Mouse (Mus musculus): ENCODE measurements around the gene Ganc. TPM values are rescaled to one million over a fixed set of nuclear protein-coding genes. Genes with fewer than 3 reads are reported as not detected.

The Ganc gene
- polyA plus RNA-seq (2015; fragmentation: Nextera tagmentation; extraction: Ambion mirVana), result 8.2 and 8.4 TPM in 2 replicates

DNA sequence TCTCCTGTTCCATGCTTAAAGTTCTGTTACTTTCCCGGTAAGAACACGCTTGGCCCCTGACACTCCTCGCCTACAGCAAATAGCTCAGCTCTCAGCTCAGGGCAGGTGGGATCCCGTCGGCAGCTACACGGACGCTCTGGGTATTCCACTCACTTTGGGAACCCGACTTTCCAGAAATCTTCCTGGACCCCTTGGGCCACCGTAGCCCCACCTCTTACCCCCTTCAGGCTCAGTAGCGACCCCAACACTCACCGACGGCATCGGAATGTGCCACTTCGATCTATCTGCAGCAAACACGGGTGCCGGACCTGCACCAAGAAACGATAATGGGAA is at the start of gene Ganc:
Ganc (plus strand) TSS at position 244 of the 333 bp plus-strand sequence.
- Histone ChIP-seq H3K9me3 (peaks cover 18% of the 10 kb centered on the region; the same call in 1 of the 2 replicates), H3K4me2 (peak within 1 kb of the TSS; percentile 88), H3K9ac (peak within 1 kb of the TSS; percentile 84), H3K4me1 (replicated peaks) (peaks cover 31% of the 10 kb centered on the region), H3K27me3 (no peaks in the 10 kb centered on the region), H3K36me3 (no peaks in the 10 kb centered on the region), H3K27ac (replicated peaks) (peak within 1 kb of the TSS; percentile 94), H3K4me3 (peak within 1 kb of the TSS; percentile 80)
- 1% methylated on average over 17 of the region's 17 CpGs for WGBS
- ATAC-seq (ENCODE audit: low read depth), result peak; percentile 91

DNA sequence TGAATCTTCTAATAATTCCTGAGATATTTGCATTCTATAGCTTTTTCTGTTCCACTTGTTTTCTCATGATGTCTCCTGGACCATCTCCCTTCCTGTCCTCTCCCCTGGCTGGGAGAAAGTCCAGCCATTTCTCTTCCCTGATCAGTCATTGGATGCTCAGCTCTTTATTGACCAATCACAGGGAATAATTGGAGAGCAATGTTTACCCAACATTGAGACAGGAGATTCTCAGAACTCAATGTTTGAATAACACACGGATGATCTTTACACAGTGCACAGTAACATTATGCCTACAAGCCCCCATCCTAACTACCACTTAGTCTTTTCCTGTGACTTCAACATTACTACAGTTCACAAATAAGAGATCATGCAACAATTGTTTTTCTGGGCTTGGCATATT is 43.3 kb upstream of the Ganc start:
- Histone ChIP-seq H3K27ac (replicated peaks) (no peak overlapping the region), H3K4me2 (no peak overlapping the region), H3K4me3 (no peak overlapping the region), H3K9ac (no peak overlapping the region), H3K27me3 (no peaks in the 10 kb centered on the region), H3K4me1 (replicated peaks) (no peaks in the 10 kb centered on the region), H3K36me3 (peaks cover 71% of the 10 kb centered on the region), H3K9me3 (no peaks in the 10 kb centered on the region)
- WGBS, result 94% methylated on average over 1 of the region's 1 CpGs
- ATAC-seq (ENCODE audit: low read depth), result no peak

DNA sequence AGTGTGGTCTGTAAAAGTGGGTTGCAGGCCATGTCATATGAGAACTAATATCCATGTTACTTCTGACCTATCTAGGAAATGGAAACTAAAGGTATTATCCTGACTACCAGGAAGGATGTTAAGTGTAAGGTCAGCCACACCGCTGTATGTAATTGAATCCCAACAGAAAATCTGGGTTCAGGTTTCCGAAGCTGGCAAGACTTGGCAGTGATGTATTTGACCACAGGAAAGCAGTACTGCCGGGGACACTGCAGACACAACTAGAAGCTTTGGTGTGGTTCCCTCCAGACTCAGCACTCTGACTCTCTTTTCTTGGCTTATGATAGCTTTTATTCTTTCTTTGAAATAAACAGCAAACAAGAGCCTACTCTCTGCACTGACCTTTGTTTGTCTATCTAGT is 37.2 kb upstream of the Ganc start:
- no peak overlapping the region for H3K27ac ChIP-seq (replicated peaks)
- no peaks in the 10 kb centered on the region for H3K4me1 ChIP-seq (replicated peaks)
- no peak for ATAC-seq (ENCODE audit: low read depth)
- peaks cover 75% of the 10 kb centered on the region for H3K36me3 ChIP-seq
- H3K27me3 ChIP-seq, result no peaks in the 10 kb centered on the region
- no peaks in the 10 kb centered on the region for H3K9me3 ChIP-seq
- no peak overlapping the region for H3K9ac ChIP-seq
- 87% methylated on average over 3 of the region's 3 CpGs for WGBS
- no peak overlapping the region for H3K4me2 ChIP-seq
- no peak overlapping the region for H3K4me3 ChIP-seq

DNA sequence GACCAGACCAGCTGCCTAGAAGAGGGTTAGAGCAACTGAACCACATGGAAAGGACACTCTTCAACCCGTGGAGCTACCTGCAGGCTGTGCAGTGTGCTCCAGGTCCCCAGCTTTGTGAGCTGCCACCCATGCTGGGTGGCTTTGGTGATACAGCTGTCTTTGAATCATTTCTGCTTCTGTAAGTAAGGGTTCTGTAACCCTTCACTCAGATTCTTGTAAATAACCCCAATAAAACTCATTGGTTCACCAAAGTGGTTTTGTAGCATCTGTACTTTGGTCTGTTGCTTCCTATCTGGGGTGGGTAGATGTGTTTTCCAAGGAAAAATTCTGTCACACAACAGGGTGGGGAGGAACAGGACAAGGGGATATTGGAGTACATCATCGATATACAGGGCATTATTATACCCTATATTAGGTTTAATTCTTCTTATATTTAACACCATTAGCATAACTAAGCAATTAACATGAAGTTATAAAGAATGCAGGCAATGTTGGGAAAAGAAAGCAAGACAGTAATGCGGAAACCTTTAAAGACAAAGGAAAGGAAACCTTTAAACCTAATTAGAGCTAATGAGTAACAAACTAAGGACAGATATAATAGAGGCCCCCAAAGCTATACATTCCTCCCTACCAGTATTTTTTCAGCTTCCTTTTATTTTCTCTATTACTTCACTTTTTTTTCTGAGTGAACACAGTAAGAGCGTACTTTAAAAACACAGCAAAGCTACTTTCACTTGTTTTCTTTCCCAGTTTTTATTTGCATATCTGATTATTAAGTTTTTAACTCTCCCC is 36.1 kb upstream of the Ganc start:
- Histone ChIP-seq H3K9me3 (no peaks in the 10 kb centered on the region), H3K27ac (replicated peaks) (no peak overlapping the region), H3K4me3 (no peak overlapping the region), H3K36me3 (peaks cover 73% of the 10 kb centered on the region), H3K4me2 (no peak overlapping the region), H3K4me1 (replicated peaks) (no peaks in the 10 kb centered on the region), H3K9ac (no peak overlapping the region), H3K27me3 (no peaks in the 10 kb centered on the region)
- ATAC-seq (ENCODE audit: low read depth), result no peak
- 92% methylated on average over 4 of the region's 4 CpGs for WGBS

DNA sequence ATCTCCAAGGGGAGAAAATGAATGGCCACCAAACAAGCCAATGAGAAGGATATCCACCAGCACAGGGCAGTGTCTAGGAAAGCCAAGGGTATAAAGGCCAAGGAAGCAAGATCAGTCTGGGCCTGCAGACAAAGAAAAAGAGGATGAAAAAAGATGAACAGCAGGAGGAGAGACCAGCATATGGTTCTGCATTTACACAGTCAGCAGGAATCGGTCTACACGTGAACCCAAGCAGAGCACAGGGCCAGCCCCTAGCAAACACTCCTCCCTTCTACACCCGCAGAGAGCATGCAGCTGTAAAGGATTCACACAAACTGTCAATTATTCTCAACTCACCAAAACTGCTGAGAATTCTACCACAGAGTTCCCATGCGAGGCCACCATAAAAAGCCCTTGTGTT is 29.8 kb upstream of the Ganc start:
- peaks cover 78% of the 10 kb centered on the region for H3K36me3 ChIP-seq
- H3K9me3 ChIP-seq, result no peaks in the 10 kb centered on the region
- H3K27me3 ChIP-seq, result no peaks in the 10 kb centered on the region
- H3K4me1 ChIP-seq (replicated peaks), result no peaks in the 10 kb centered on the region
- H3K4me3 ChIP-seq, result no peak overlapping the region
- ATAC-seq (ENCODE audit: low read depth), result no peak
- H3K9ac ChIP-seq, result no peak overlapping the region
- whole genome bisulfite sequencing, result 87% methylated on average over 4 of the region's 4 CpGs
- H3K27ac ChIP-seq (replicated peaks), result no peak overlapping the region
- no peak overlapping the region for H3K4me2 ChIP-seq

DNA sequence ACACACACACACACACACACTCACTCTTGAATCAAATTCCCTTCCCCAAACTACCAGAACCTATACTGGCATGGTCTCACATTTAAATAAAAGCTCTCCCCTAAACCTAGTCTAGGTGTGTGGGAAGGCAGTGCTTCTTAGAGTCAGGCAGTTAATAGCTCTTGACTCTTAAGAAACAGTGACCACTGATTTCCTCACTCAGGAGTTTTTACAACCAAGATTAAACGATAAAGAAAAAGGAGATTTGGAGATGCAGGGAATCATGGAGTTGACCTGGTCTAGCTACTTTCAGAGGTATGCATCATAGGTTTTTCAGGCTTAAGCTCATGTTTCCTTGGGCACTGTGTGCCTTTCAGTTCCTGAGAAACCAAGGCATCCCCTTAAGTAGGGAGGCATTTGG is 17.4 kb upstream of the Ganc start:
- no peak for ATAC-seq (ENCODE audit: low read depth)
- Histone ChIP-seq H3K27me3 (no peaks in the 10 kb centered on the region), H3K4me1 (replicated peaks) (no peaks in the 10 kb centered on the region), H3K36me3 (peaks cover 70% of the 10 kb centered on the region), H3K27ac (replicated peaks) (no peak overlapping the region), H3K9ac (no peak overlapping the region), H3K4me2 (no peak overlapping the region), H3K9me3 (no peaks in the 10 kb centered on the region), H3K4me3 (no peak overlapping the region)
- 98% methylated on average over 1 of the region's 1 CpGs for WGBS

DNA sequence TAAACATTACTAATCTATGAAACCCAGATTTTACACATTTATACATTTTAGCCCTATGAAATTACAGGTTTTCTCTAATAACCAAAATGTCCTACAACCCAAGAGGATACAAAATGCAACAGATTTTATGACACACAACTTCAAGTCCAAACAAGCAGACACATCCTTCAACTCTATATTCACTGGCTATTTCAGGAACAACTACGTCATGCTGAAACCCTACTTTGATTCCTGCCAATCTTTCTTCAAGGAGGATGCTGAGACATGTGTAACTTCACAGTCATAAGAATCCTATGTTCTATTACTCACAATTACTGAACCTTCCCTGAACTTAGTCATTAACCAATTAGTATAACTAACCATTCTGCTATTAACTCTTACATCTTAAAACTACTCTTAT is 16.4 kb upstream of the Ganc start:
- H3K36me3 ChIP-seq, result peaks cover 65% of the 10 kb centered on the region

DNA sequence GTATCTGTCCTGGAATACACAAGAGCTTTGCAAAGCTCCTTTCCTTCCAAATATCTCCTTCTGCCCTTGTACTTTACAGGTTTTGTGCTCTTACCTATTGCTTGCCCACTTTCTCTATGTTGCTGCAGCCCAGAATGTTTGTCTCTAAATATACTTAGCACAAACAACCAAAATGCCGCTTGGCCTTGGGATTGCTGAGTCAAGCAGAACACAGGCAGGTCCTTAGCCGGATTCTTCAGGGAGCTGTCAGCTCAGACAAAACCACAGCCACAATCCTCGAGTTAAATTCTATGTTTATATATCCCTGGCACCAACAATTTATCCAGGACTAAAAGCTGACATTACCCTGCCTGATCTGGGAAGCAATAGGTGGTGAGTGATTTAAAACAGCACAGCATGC is 14.3 kb upstream of the Ganc start:
- Histone ChIP-seq H3K27me3 (no peaks in the 10 kb centered on the region), H3K9me3 (no peaks in the 10 kb centered on the region), H3K4me1 (replicated peaks) (no peaks in the 10 kb centered on the region), H3K9ac (no peak overlapping the region), H3K4me3 (no peak overlapping the region), H3K4me2 (no peak overlapping the region), H3K27ac (replicated peaks) (no peak overlapping the region), H3K36me3 (peaks cover 67% of the 10 kb centered on the region)
- no peak for ATAC-seq (ENCODE audit: low read depth)
- 90% methylated on average over 3 of the region's 3 CpGs for WGBS

More for the DNA sequence above, 16.4 kb upstream of the Ganc start:
- no peak overlapping the region for H3K9ac ChIP-seq
- no peak for ATAC-seq (ENCODE audit: low read depth)
- no peak overlapping the region for H3K27ac ChIP-seq (replicated peaks)
- no peak overlapping the region for H3K4me2 ChIP-seq
- H3K4me3 ChIP-seq, result no peak overlapping the region
- 91% methylated on average over 1 of the region's 1 CpGs for WGBS
- H3K4me1 ChIP-seq (replicated peaks), result no peaks in the 10 kb centered on the region
- no peaks in the 10 kb centered on the region for H3K9me3 ChIP-seq
- H3K27me3 ChIP-seq, result no peaks in the 10 kb centered on the region

DNA sequence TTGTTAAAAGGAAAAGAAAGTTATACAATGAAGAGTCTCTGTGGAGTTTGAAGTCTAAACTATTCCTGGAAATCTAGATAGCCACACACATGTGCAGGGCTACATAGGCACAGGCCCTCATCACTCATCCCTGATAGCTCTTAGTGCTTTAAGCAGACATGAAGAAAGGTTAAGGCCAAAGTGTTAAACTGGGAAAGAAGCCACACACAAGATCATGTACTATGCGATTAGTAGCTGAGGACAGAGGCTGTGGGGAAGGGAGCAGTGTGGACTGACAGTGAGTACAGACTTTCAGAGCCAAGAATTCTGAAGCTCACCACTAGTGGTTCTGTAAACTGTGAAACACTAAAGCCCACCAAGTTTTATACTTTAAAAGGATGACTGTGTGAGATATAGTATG is 12.8 kb upstream of the Ganc start:
- Histone ChIP-seq H3K27ac (replicated peaks) (no peak overlapping the region), H3K4me1 (replicated peaks) (no peaks in the 10 kb centered on the region), H3K4me2 (no peak overlapping the region), H3K9ac (no peak overlapping the region), H3K36me3 (peaks cover 69% of the 10 kb centered on the region), H3K4me3 (no peak overlapping the region), H3K9me3 (no peaks in the 10 kb centered on the region), H3K27me3 (no peaks in the 10 kb centered on the region)
- WGBS, result 97% methylated on average over 1 of the region's 1 CpGs
- ATAC-seq (ENCODE audit: low read depth), result no peak

DNA sequence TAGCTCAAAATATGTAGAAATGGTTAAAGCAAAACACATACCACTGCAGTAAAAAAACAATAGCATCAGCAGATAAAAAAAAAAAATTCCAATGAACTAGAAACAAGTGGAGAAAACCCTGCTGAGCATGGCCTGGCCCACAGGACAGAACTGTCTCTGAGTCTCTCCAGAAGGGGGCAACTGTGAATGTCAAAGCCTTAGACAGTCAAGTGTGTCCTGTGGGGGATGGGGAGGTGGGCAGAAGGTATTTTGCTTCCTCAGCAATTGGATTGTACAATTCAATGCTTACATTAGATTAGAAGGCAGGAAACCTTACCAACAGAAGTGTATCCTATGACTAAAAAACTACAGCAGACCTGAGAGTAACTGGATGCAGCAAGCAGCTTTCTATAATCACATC is 11.3 kb upstream of the Ganc start:
- Histone ChIP-seq H3K4me3 (no peak overlapping the region), H3K4me1 (replicated peaks) (no peaks in the 10 kb centered on the region), H3K36me3 (peaks cover 74% of the 10 kb centered on the region), H3K27ac (replicated peaks) (no peak overlapping the region), H3K9me3 (no peaks in the 10 kb centered on the region), H3K4me2 (no peak overlapping the region), H3K27me3 (no peaks in the 10 kb centered on the region), H3K9ac (no peak overlapping the region)
- ATAC-seq (ENCODE audit: low read depth), result no peak

DNA sequence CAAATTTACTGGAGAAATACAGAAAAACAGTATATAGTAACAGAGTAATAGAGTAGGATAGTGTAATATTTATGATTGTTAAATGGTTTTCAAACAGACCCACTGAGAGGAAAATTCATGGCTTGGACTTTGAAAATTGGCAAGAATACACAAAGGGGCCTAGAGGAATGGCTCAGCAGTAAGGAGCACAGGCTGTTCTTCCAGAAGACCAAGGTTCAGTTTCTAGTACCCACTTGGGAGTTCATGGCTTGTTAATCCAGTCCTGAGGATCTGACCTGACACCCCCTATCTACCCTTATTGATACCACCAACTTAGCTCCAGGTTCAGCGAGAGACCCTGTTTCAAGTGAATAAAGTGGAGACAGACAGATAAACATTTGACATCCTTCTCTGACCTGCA is 5.7 kb upstream of the Ganc start:
- Histone ChIP-seq H3K4me1 (replicated peaks) (peaks cover 16% of the 10 kb centered on the region), H3K4me3 (no peak overlapping the region), H3K27ac (replicated peaks) (no peak overlapping the region), H3K36me3 (peaks cover 34% of the 10 kb centered on the region), H3K4me2 (no peak overlapping the region), H3K27me3 (no peaks in the 10 kb centered on the region), H3K9me3 (no peaks in the 10 kb centered on the region), H3K9ac (no peak overlapping the region)
- ATAC-seq (ENCODE audit: low read depth), result no peak
- WGBS, result 100% methylated on average over 1 of the region's 1 CpGs

DNA sequence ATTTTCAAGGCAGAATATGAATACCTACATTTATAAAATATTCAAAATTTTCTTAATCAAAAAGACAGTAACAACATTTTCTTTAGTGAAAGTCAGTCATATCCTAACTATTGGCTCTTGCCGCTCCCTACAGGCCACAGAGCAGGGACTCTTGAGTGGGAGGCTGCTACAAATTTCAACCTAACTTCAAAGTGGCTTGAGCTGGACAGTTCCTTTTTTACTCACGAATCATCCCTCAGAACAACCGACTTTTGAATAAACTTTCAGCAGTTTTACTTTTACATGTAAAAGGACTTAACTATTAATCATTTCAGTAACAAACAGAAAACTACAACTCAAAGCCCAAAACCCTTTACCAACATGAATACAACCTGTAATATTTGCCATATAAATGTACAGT is 883 bp upstream of the Ganc start:
- Histone ChIP-seq H3K9me3 (peaks cover 13% of the 10 kb centered on the region; the same call in 1 of the 2 replicates), H3K4me2 (peak overlapping the region; percentile 88), H3K27me3 (no peaks in the 10 kb centered on the region), H3K4me3 (peak overlapping the region; percentile 80), H3K36me3 (no peaks in the 10 kb centered on the region), H3K27ac (replicated peaks) (no peak overlapping the region), H3K4me1 (replicated peaks) (peaks cover 31% of the 10 kb centered on the region), H3K9ac (peak overlapping the region; percentile 84)
- 55% methylated on average over 3 of the region's 3 CpGs for WGBS
- no peak for ATAC-seq (ENCODE audit: low read depth)
